Mouse (Mus musculus): Measurements from ENCODE around the gene Clec2d.
"Not testable (repeated sequence)": the region's sequence is repeated elsewhere in the genome, so short reads cannot be mapped to it uniquely, and the experiment has no call there.

Gene Clec2d

GRCm38 (mm10) chr6:129187816-129188215 is 7.4 kb downstream of the Clec2d start:
- not testable (repeated sequence) for DNase-seq

- no peak for DNase-seq
These were observed 13.0 kb downstream of the Clec2d start for GRCm38 (mm10) chr6:129193431-129193830.

GRCm38 (mm10) chr6:129200066-129200465 is 19.7 kb downstream of the Clec2d start:
- not testable (repeated sequence) for DNase-seq

GRCm38 (mm10) chr6:129202306-129202705 is 21.9 kb downstream of the Clec2d start:
- no peak for DNase-seq

GRCm38 (mm10) chr6:129204342-129204741 is 23.9 kb downstream of the Clec2d start:
- no peak for DNase-seq

GRCm38 (mm10) chr6:129204838-129205237 is 24.4 kb downstream of the Clec2d start:
- no peak for DNase-seq

- DNase-seq = no peak
These were observed 28.6 kb downstream of the Clec2d start for GRCm38 (mm10) chr6:129208891-129209519.

GRCm38 (mm10) chr6:129209785-129210446 is 29.5 kb downstream of the Clec2d start:
- no peak for DNase-seq

GRCm38 (mm10) chr6:129210447-129210790 is 30.0 kb downstream of the Clec2d start:
- no peak for DNase-seq

GRCm38 (mm10) chr6:129212421-129213195 is 32.2 kb downstream of the Clec2d start:
- no peak for DNase-seq

DNA sequence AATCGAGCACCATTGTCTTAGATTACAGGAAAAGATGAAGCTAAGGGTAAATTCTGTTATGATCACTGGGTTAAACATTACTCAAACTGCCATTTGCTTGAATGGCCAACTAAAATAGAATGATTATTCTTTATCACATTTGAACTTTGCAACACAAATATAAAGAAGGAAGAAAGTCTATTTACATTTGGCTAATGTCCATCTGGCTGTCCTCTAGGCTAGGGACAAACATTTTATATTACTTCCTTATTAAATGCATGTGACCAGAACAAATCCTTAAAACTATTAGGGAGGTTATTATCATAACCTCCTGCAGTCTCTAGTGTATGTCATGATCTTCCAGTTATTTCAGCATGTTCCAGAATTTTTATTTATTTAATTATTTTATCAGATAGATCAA is 33.1 kb downstream of the Clec2d start:
- DNase-seq = no peak

DNA sequence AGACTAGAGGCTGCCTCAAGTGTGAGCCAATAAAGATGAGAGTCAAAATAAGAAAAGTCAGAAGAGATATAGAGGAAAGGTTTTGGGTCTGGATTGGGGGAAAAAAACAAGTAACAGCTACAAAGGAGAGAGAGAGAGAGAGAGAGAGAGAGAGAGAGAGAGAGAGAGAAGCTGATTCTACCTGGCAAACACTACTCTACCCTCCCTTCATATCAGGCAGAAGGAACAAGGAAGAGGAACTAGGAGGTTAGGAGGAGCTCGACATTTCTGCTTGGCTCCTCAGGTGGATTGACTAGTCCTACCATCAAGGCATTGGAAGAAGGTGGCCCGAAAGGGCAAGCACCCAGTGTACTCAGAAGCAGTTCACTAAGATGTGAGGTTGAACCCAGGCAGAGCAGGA is 33.8 kb downstream of the Clec2d start:
- DNase-seq = no peak

DNA sequence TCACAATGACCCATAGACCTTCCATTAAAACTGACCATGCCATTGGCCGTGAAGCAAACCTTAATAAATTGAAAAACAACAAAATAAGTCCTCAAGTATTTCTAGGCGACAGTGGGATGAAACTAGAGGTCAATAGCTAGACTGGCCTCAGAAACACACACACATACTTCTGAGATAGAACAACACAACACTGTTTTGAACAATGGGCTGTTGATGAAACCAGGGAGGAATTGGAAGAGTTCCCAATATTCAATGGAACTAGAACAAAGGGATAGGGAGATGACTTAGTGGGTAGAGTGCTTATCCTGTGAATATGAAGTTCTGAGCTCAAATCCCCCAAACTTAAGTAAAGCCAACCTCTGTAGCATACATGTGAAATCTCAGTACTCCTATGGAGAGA is 34.6 kb downstream of the Clec2d start:
- DNase-seq = no peak

DNA sequence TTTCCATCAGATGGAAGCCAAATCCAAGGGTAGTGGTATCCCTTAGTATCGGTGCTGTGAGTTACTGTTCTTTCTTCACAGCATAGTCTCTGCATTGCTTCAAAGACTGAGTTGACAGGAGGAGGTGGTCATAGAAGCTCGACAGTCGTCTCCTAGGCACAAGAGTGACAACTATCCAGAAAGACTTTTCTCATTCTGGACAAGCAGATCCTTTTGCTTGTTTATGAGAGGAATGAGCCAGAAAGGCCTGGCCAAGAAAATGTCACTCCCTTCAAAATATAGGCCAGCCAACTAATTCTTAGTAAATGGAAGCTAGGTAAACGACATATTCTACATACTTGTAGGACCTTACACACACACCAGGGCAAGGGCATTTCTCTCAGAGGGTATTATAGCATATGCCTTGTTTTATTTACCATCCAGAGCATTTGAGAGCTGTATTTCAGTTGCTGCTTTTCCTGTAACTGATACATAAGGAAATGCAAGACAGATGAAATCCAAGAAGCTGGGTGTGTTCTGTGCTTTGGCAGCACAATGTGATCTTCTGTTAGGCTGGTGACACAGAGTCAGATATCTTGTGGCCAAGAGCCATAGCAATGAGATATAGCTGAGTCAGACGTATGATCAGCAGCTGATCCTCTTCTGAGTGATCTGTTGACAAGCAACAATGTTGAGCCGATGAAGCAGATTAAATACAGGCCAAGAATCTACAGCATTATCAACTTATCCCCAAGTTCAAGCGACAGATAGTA is 35.6 kb downstream of the Clec2d start:
- DNase-seq = no peak

DNA sequence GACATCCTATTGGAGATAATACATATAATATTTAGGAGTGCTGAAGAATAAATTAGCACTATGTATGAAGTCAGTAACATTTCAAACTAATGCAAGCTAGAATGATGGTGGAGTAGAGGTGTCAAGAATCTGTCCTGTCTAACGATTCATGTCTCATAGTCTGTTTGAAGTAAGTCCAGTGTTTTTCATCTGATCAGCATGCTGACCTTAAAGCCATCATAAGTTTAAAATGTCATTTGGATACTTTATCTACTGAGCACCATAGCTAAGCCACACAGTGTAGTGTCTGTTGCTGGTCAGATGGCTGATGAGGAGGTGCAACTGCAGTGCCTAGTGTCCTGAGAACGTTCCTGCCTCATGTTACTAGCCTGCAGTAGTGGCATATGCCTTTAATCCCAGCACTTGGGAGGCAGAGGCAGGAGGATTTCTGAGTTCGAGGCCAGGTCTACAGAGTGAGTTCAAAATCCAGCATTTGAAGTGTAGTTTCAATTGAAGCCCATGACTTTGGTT is 36.4 kb downstream of the Clec2d start:
- DNase-seq = no peak

GRCm38 (mm10) chr6:129218191-129218696 is 37.8 kb downstream of the Clec2d start:
- DNase-seq = no peak

DNA sequence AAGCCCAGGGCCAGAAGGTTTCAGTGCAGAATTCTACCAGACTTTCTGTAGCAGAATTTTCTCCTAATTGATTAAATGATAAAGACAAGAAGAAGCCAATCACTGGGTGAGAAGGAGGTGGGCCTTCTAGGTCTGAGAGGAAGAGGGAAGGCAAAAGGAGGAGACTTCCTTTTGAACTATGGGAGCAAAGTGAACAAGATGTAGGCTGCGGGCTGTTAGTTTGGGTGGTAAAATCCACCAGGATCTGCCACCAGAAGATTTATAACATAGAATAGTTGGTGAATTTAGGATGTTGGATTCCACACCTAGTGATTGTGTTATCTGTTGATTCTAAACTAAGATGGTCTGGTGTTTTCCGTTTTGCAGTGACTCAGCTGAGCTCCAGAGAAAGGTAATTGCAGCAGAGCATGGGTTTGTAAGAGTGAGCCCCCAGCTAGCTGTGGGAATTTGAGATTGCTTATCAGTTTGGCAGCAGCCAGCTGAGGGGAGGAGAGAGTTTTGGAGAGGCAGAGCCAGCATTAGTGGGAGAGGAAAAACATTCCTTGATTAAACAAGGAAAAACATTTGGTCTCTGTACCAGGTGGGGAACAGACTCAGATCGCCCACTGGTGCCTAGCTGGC is 39.6 kb downstream of the Clec2d start:
- no peak for DNase-seq

DNA sequence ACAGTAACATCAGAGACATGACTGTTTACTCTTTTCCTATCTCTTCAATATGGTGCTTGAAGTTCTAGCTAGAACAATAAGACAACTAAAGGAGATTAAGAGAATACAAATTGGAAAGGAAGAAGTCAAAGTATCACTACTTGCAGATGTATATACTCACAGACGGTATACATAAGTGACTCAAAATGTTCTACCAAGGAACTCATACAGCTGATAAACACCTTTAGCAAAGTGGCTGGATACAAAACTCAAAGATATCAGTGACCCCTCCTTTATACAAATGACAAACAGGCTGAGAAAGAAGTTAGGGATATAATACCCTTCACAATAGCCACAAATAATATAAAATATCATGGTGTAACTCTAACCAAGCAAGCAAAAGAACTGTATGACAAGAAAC is 40.6 kb downstream of the Clec2d start:
- no peak for DNase-seq

- DNase-seq = no peak
These were observed 41.9 kb downstream of the Clec2d start for GRCm38 (mm10) chr6:129222188-129222800.

DNA sequence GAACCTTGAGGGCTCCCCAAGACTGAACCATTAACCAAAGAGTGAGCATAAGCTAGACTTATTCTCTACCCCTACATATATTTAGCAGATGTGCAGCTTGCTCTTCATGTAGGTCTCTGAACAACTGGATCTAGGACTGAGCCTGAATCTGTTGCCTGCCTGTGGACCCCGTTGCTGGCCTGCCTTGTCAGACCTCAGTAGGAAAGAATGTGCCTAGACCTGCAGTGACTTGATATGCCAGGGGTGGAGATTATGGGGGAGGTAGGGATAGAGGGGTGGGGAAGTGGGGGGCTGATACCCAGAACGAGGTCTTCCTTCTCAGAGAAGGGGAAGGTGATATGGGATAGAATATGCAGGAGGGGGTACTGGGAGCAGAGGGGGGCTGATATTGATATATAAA is 43.2 kb downstream of the Clec2d start:
- DNase-seq = no peak

DNA sequence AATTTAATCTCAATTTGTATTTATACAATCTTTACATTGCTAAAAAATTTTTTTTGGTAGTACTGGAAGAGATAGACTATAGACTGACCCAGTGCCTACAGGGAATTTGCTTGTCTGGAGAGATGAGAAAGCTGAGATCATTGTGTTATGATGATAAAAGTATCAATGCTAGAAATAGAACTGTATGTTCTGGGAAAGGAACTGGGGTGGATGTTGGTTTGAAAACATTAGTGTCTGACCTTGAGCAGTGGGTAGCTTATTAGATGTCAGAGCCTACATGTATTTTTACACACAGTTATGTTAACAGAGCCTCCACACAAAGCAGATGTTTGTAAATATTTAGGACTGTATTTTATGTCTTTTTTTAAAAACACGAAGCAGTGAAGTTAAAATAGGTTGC is 43.7 kb downstream of the Clec2d start:
- DNase-seq = no peak

DNA sequence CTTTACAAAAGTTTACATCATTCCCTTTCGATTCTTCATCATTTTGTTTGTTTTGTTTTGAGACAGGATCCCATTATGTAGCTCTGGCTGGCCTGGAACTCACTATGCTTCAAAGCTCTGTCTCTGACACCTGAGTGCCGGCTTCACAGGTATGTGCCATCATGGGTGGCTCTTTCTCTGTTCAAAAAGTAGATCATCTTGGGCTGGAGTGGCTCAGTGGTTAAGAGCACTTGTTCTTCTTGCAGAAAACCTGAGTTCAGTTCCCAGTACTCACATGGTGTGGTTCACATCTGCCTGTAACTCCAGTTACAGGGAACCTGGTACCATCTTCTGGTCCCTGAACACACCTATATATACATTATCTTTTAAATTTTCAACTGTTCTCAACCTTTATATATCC is 44.7 kb downstream of the Clec2d start:
- no peak for DNase-seq
